Mouse (Mus musculus) spleen, postnatal 4 days (tissue): ENCODE results near the gene Gabrr2.

ENCODE experiments used
- DNase-seq, 2 experiments: peaks; one replicate each; pipeline ENCODE4 v3.0.0; 2022; ENCODE audit warnings: low spot score in 2 of 2

The Gabrr2 gene

DNA sequence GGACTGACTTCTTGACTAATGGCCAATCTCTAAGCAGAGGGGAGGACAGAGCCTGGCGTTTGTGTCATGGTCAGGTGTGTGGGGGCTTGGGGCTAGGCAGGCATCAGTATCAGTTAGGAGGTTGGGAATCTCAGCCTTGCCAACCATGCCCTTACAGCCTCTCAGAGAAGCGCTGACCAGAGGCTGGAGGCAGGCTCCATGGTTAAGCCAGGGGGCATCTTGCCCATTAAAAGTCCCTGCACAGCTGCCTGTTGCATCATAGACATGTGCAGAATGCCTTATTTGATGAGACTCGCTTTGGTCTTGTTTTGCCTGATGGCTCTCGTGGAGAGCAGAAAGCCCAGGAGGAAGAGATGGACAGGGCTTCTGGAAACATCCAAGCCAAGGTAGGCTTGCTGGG, at the start of gene Gabrr2:
TSS of gene Gabrr2 (plus strand) at position 19 of the 400 bp plus-strand sequence.
- no peak for DNase-seq

DNA sequence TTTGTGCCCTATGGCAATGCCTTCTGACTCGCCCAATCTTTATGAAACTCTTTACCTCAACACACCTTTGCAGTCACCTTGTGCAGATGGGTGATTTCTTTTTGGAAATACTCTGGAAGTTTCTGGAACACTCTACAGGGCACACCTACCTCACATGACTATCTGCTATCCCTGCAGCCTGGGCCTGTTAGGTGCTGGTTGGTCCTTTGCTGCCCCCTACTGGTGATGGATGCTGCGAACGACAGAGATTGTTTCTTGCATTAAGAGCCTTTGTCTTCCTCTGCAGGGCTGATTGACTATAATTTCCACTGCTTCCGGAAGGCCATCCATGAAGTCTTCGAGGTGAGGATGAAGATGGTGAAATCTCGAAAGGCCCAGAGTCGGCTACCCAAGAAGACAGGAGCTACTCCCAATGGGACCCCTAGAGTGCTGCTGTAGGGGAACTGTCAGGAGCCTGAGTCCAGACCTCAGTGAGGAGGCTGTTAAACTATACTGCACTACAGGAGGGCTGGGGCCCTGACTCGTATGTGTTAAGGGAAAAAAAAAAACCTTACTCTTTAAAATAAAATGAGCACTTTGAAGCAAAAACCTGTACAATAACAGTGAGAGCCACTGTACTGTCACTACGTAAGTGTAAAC, 44.3 kb upstream of the Gabrr2 start:
- peak; percentile 85 to 95 for DNase-seq

DNA sequence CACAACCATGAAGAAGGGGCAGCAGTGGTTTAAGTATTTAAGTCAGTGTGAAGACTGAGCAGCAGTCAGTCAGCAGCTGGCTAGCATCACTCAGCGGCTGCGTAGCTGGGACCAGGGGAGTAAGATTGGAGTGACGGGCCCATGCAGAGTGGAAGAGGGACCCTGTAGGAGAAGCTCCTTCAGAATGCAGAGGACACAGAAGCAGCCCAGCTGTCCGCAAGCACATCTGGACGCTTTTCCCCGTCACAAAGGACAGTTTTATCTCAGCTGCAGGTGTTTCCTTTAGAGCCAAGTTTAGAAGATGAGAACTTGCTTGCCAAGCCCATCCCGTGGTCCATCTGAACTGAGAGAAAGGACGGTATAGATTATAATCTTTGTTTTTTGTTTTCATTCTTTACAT, 38.4 kb upstream of the Gabrr2 start:
- no peak for DNase-seq

DNA sequence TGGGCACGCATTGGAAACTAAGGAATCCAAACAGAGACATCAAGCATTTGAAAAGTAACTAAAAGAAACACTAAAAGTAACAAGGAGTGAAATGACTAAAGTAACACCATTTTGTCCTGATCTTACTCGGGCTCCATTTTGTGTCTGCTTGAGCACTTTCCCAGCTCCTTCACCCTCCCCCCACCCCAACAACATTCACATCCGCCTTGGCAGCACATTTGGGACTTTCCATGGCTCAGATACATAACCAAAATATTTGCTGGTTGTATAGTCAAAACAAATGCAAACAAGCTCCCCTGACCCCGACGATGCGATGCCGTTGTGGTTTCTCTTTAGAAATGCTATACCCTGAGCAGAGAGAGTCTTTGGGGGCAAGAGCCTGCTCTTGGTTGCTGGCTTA, 33.7 kb upstream of the Gabrr2 start:
- no peak for DNase-seq

DNA sequence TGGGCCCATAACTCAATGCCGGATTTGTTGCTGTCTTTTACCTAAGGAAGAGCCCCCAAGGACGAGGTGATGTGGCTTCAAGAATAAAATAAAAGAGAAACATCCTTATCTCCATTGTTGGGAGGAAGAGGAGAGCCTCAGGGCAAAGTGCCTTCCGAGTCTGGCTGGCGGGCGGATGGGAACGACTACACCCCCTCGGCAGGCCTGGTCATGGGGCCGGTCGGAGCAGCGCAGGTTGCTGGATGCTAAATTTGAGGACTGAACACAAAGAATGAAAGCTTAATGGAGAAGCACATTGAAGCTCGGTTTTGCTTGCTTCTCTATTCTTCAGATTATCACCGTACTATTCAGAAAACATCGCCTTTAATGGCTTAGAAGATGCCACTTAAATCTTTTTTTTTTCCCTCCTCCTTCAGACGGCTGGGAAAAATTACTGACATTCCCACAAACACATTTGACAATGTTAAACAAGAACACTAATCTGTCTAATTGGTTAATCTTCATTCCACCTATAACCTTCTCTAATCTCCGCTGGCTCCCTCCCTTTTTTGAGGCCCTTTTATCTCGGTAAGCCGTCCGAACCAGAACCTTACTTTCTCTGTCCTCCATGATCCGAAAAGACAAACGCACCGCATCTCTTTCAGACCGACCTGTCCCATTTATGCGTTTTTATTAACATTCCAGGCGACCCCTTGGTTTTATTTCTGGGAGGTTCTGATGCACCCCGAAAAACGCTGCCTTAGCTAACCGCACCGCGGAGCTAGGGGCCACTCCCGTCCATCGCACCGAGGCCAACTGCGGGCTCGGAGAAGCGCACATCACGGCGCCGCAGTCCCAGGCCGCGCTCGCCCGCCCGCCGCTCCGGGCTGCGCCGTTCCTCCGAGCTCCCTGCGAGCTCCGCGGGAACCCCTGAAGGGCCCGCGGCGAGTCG, 32.3 kb upstream of the Gabrr2 start:
- peak in 1 of 2 experiments; percentile 15 for DNase-seq

DNA sequence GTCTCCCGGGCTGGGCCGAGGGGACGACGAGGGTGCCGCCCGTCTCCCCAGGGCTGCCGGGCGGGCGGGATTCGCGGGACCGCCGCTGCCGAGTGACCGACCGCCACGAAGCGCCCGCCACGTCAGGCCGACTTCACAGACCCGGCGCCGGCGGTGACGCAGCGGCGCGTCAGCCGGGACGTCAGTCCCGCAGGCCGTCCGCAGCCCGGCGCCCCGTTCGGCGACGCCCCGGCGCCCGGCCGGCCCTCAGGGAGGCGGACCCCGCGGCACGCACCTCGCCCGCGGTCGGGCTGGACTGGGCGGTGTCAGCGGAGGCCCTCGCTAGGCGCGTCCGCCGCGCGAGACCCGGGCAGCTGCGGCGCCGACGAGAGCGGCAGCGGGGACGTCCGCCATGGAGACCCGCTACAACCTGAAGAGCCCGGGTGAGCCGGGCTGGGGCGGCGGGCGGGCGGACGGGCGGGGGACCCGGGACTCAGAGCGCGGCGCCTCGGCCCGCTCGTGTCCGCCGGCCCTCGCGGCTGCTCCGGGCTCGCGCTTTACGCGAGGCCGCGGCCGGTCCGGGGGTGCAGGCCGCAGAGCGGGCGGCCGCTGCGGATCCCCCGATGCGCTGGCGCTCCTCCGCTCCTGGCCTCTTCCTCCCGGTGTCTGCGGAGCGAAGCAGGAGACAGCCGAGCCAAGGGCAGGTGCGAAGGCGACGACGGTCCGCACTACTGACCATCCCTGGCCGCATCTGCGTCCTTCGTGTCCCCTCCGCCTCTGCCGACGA, 31.4 kb upstream of the Gabrr2 start, which contains the start of gene Ube2j1:
TSS of gene Ube2j1 (plus strand) at position 222 of the 766 bp plus-strand sequence.
- DNase-seq, result peak; percentile 88 to 94

DNA sequence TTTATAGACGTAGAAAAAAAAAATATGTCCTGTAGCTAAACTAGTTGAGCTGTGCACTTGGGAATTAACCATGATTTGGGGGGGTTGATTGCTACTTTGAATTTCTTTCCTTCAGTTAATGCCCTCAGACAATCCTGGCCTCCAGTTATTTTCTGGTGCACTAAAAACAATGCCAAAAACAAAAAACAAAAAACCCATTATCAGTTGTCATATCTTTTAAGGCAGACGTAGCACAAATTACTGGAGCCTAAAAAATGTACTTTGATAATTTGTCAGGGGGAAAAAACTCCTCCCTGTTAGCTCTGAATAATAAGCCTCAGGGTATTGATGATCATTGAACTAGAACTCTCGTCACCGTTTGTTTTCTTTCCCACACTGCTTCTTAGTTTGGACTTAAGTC, 30.8 kb upstream of the Gabrr2 start:
- DNase-seq, result no peak

DNA sequence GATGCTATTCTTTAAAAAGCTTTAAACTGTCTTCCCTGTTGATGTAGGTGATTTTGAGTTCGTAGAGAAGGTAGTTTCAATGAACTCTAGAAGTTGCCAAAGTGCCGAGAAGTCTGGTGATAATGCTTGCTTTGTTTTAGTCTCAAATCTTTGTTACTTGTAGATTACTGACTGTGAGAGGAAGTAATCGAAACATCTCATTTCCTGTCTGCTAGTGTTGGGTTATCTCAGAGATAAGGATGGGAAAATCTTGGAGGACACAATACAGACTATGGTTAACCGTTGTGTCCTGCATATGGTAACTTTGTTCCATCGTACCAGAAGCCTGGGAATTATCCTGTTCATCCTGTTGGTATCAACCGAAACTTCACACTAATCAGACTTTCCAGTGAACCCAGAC, 29.3 kb upstream of the Gabrr2 start:
- no peak for DNase-seq

DNA sequence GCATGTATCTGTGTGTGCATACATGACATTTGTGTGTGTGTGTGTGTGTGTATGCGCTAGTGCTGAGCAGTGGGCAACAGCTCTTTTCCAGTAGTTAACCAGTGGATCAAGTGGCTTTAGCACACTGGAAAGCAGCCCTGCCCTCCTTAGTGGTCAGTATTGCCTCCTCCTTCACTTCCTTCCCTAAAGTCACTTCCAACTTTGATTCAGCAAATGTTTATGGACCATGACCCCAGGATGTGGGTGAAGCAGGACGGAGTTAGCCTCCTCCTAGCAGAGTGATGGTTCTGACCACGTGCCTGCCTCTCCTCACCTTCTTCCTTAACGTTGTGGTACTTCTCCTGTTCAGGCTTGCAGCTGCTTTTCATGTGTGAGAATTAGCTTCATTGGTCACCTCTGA, 23.0 kb upstream of the Gabrr2 start:
- DNase-seq, result no peak

DNA sequence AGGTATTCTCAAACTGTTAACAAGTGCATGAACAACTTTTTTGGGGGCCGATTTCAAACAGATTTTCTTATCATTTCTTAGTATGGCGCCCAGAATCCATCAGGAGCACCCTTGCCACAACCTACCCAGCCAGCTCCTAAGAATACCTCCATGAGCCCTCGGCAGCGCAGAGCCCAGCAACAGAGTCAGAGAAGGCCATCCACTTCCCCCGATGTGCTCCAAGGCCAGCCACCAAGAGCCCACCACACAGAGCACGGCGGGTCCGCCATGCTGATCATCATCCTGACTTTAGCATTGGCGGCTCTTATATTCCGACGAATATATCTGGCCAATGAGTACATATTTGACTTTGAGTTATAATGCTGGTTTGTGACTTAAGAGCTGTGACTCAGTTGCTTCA, 13.2 kb upstream of the Gabrr2 start:
- no peak for DNase-seq

DNA sequence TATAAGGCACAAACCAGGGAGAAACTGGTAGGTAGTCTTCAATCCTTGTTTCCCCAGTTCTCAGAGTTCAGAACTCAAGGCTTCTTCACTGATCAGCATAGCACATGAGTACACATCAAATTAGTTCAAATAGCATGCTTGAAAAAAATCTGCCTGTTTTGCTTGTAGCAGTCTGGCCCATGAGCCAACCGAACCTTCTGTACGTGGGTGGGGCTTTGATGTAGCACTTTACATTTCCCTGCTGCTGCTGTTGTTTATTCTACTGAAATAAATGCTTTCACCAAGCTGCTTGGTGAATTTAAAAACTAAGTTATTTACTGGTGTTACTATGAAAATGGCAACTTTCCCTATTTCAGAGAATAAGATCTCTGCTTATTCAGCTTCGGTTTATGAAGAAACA, 10.7 kb upstream of the Gabrr2 start:
- DNase-seq, result no peak

DNA sequence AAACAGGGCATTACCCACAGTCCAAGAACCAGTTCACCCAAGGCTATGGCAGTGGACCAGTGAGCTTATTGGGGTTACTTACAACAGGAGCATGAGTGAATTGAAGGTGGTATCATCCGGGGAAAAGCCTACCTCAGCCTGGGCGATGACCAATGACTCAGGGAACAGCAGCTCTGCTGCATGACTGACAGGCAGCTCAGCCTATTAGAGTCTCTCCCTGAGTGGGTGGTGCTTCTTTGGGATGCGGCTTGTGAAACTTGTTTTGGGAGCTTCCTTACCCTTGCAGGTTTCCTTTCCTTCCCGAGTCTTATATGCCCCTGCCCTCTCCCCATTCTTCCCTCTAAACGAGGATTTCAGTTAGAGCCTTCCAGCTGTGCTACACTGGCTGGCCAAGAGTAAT, 10.1 kb upstream of the Gabrr2 start:
- no peak for DNase-seq

DNA sequence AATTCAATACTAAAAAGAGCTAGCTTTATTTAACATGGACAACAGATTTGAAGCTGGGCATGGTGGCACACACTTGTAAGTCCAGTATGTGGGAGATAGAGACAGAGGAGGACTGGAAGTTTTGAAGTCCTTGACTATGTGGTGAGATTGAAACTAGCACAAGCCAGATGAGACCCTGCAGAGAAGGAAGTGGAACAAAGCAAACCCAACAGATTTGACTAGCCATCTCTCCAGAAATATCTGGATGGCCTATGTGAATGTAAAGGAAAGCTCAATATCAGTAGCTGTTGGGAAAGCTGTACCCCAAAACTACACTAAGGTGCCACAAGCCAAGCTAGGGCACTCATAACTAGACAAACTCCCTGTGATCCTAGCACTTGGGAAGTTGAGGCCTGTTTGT, 8.4 kb upstream of the Gabrr2 start:
- no peak for DNase-seq

DNA sequence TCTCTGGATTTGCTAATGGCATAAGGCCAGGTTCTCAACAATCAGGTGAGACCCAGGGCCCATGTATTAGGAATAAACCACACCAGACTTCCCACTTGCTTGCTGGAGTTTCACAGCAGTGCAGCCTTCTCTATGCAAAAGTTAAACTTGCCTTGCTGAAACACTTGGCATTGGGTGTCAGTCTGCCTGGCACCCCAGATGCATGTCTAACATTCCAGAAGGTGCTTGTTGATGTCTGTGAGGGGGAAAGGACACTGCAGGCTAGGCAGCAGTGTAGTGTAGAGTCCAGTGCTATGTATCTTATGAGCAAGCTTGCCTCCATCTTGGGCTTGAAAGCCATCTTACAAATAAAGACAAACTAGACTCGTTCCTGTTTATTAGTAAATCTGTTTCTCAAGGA, 6.5 kb upstream of the Gabrr2 start:
- no peak for DNase-seq

DNA sequence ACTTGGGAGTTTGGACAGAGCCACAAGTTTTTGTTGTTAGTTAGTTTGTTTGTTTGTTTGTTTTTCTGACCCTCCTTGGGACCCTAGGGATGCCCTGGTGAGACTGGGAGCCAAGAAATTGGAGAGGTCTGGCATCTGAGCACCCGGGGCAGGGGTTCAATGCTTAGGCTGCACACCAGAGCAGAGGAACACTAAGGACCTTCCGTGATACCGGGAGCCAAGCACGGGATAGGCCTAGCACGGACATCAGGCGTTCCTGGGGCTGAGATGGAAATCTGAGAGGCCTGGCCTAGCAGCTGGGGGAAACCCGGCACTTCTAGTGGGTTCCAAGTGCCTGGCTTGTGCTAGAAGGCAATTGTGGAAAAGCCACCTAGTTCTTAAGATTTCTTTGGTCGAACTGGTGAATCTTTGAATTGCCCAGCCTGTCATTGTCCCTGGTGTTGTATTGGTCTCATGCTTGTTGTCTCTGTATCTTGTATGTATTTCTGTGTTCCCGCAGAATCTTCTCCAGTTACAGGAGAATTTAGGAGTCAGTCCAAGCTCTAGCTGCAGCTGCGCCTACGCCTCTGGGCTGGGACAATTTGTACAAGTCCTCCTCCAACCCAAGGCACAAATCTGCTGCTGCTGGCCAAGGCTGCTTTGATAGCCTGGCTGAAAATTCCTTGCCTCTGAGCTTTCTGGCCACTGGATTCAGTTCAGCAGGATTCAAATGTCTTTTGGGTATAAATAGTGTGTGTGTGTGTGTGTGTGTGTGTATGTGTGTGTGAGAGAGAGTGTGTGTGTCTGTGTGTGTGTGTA, 4.7 kb upstream of the Gabrr2 start:
- no peak for DNase-seq

DNA sequence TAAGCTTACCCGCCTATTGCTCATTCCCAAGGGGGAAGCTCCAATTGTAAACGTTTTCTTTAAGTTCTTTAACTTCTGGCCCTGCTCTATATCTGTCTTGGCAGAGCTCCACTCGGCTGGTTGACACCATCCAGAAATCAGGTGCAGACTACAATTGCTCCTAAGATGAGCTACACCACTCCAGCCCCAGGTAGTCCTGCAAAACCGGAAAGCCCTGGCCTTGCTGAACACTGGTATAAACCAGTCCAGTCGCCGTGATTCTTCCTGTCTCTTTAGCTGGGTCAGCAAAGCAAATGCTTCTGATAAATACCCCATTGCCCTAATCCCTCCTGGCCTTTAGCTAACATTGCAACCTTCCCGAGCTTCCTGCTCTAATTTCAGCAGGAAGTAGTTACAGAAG, 1.6 kb upstream of the Gabrr2 start:
- DNase-seq, result no peak

DNA sequence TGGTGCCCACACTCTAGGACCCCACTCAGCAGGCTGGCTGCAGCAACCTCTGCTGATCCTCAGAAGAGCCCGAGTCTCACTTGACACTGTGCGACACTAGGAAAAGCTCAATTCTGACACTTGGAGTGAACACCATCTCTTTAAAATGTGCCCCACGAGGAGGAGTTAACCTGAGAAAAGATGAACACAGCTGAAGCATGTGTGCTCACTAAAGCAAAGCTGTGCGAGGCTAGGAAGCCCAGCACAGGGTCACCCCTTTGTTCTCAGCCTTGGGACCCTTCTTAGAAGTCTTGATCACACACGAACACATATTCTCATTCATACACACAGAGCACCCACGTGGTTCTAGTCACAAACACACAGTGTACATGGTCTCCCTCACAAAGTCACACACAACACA, 2.2 kb downstream of the Gabrr2 start:
- DNase-seq, result no peak

DNA sequence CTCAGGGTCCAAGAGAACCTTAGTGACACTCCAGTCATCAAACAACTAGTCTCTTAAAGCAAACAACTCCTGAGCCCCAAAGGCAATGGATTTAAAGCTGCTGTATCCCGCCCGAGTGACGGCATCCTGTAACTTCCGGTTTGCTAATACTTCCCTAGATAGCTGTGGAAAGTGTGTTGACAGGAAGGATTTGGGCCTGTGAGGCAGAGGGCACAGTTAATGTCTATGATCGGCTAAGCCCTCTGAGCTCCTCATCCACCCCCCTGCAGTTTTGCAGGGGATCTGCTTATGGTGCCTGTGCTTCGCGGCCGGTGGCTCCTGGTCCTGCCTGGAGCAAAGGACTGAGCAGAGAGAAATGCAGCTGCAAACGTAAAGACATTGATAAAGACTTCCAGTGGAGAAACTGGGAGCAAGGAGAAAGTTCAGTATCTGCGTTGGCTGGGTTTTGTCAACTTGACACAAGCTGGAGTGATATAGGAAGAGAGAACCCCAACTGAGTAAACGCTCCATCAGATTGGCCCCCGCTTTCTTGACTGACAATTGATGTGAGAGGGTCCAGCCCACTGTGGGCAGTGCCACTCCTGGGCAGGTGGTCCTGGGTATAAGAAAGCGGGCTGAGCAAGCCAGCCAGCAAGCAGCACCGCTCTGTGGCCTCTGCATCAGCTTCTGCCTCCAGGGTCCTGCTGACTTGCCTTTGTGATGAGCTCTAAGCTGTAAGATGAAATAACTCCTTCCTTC, 3.6 kb downstream of the Gabrr2 start:
- no peak for DNase-seq

DNA sequence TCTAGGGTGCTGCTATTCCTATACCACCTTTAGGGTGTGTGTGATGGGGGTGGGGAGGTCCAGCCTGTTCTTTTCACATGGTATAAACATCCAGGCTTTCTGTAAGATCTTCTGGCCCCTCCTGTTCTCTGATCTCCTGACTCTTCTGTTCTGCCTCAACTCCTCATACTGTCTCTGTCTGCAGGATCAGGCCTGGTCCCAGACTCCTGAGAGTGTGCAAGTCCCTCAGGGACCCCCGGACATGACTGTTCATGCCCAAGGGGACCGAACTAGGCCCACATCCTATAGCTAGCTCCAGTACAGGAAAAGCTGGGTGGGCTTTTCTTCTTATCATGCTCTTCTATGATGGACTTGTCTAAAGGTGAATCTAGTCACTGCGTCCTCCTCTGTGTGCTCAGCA, 4.5 kb downstream of the Gabrr2 start:
- no peak for DNase-seq

DNA sequence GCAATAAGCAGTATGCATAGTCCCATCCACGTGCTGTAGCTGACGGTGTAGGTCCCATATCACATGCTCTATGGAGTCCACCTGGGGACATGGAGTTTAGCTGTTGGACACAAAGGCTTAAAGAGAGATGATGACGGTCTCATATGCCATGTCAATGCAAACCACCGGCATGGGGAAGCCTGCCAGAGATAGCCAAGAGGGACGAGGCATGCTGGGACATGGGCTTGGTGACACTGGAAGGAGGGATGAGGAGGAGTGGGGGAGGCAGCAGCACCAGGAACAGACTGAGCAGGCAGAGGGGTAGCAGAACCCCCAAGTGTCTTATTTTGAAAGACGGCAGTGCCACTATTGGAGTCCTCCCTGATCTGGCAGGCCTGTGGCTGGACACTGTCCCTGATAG, 5.0 kb downstream of the Gabrr2 start:
- no peak for DNase-seq

DNA sequence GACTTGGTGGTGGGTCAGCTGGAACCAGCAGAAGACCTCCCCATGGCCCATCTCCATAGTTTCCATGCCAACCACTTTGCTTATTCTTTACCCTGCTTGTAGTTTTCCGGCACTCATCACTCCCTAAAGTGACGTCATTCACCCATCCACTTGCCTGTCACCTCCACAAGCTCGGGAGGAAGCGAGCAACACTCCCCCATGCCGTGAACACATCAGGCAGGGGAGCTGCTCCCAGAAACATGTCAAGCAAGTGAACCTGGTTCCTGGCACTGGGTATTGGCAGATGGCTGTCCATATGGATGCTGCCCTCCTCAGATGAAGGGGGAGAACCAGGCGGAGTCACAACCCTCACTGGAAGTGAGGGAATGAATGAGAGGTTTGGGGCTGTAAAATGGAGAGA, 6.1 kb downstream of the Gabrr2 start:
- no peak for DNase-seq
